Mouse (Mus musculus): Measurements from ENCODE around the gene Mars2.

Mars2 gene

GRCm38 (mm10) chr1:55223026-55223425, 14.0 kb upstream of the Mars2 start:
- DNase-seq (ENCODE audit: low spot score in 2 of 2), result no peak

DNA sequence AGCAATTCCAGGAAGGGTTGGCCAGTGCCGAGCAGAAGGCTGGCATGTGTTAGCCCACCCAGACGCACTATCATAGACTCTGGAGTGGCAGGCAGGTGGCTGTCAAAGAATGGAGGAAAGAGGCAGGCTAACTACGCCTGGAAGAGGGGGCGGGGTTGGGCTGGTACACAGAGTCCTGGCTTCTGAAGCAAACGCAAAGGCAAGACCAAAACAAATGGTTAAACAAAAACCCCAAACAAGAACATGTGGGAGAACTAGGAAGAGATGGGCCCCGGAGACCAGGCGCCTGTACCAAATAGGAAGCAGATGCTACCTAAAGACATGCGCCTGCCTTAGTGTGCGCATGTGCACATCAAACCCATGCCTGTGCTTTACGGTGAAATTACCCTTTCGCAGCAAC, 12.9 kb upstream of the Mars2 start:
- no peak for DNase-seq (ENCODE audit: low spot score in 2 of 2)

DNA sequence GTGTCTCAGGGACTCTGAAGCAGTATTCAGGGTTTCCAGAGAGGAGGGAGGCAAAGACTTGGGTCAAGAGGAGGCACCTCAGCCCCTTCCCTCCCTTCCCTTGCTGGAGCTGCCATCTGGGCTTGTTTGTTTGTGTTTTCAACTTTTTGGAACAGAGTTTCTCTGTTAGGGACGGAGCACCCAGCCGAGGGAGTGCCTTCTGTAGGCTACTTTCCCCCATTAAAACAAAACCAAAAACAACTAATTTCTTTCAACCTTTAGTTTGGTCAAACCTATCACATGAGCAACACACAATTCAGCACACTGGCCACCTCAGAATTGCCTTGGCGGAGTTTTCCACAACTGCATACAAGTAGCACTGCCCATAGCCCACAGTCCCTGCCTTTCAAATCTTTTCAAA, 11.6 kb upstream of the Mars2 start:
- no peak for DNase-seq (ENCODE audit: low spot score in 2 of 2)

DNA sequence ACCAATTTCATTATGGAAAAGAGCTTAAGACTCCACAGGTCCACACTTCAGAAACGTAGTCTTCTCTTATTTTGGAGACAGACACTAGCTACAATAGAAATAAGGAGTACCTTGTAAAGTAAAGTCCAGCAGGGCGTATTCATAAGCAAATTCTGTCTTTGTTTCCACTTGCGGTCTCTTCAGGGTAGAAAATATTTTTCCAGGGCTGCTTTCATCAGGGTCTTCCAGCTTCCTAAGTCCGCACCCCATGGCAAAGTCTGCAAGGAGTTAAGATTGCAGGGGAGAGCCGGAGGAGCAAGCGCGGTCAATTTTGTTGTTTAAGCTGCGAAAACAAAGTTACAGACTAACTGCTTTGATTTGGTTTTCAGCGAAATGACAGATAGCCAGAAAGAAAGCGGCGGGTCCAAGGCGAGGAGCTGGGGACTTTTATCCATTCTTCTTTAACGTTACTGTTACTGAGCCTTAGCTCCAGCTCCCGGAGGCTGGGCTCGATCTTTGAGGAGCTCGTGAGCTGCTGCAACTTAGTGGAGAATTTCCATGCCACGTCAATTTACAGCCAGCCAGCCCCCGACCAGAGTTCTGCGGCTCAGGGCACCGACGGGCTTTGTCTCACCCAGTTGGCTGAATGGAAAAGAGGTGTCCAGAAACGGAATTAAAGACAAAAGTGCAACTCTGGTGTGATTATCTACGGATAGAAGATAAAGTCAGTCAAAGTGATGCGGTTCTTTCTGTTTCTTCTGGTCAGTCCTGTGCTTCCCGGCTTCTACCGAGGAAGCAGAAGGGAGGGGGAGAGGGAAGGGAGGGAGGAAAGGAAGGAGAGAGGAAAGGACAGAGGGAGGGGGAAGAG, 10.7 kb upstream of the Mars2 start, which contains the start of gene Rftn2:
TSS of gene Rftn2 (minus strand) at position 772 of the 847 bp plus-strand sequence.
- DNase-seq (ENCODE audit: low spot score in 2 of 2), result no peak

GRCm38 (mm10) chr1:55227376-55227775, 9.6 kb upstream of the Mars2 start:
- no peak for DNase-seq (ENCODE audit: low spot score in 2 of 2)

DNA sequence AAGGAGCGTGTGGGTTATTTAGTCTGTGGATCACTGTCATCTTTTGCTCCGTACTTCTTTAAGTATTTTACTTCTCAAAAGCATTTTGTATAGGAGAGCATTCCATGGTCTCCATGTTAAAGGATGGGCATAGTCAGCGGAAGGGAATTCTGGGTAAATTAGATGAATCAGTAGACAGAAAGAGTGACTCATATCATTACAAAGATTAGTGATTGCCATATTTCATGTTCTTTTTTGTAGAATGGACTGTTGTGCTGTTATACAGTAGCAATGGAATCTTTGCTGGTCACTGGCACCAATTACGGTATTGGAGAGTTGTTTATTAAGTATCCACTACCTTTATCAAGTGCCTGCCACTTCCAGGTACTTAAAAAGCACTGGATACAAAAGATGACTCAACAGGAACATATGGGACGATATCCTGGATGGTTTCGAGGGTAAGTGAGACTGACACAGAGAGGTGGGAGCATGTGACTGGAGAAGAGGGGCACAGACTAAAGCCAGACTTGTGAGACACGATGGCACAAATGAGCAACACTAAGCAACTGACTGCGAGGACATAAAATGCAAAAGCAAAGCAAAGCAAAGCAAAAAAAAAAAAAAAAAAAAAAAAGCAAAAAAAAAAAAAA, 8.6 kb upstream of the Mars2 start:
- no peak for DNase-seq (ENCODE audit: low spot score in 2 of 2)

DNA sequence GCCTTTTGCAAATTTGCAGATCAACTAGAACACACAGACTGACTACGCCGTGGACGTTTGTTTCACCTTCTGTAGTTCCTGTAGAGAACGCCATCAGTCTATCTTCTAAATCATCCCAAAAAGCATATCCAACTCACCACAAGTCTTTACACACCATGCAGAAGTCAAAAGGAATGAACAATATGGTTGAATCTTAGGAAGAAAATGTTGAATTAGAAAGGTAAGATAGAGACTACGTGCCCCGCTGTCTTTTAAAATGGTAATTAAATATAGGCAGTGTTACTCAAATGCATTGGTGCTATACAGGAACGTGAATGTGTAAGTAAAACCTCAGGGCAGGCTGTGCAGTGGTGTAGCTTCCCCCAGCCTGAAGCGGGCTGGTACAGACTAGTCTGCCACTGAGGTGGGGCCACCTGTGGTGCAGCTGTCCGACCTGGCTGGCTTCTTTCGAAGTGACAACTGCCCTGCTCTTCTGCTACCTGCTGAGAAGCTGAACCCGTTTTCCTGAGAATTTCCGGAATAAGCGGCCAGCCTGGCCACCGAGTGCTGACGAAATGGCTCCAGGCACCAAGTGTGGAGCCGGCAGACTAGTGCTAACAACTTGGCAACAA, 2.0 kb upstream of the Mars2 start:
- no peak for DNase-seq (ENCODE audit: low spot score in 2 of 2)

DNA sequence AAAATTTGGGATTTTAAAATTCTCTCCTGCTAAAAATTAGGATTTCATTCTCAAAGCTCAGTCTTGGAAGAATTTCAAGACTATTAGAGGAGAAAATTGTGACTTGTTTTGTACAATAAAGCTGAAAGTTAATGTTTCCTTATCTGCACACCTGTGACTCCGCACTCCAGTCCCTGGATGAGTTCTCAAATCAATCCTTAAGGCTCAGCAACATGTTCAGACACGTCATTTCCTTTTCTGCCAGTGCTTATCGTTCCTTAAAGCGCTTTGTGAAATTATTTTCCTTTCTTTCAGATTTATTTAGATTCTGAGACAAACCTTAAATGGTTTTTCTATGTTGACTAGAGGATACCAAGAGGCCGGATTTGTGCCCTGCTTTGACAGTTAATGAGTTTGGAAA, 490 bp upstream of the Mars2 start:
- no peak for DNase-seq (ENCODE audit: low spot score in 2 of 2)

DNA sequence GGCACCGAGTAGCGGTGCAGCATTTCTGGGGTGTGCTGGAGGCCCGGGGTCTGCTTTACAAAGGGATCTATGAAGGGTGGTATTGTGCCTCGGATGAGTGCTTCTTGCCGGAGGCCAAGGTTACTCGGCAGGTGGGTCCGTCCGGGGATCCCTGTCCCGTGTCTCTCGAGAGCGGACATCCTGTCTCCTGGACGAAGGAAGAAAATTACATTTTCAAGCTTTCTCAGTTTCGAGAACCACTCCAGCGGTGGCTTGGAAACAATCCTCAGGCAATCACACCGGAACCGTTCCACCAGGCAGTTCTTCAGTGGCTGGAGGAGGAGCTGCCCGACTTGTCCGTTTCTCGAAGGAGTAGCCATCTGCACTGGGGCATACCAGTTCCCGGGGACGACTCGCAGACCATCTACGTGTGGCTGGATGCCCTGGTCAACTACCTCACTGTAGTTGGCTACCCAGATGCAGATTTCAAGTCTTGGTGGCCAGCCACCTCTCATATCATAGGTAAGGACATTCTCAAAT, 725 bp downstream of the Mars2 start:
- DNase-seq (ENCODE audit: low spot score in 2 of 2), result no peak

DNA sequence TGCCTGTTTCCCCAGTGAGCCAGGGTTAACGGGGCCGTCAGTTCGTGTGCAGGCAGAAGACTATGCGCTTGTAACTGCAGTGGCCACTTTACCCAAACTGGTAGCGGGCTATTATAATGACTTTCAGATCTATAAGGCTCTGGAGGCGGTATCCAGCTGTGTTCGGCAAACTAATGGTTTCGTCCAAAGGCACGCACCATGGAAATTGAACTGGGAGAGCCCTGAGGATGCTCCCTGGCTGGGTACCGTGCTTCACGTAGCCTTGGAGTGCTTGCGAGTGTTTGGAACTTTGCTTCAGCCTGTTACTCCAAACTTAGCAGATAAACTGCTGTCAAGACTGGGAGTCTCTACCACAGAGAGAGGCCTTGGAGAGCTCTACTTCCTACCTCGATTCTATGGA, 1.5 kb downstream of the Mars2 start:
- no peak for DNase-seq (ENCODE audit: low spot score in 2 of 2)

- DNase-seq (ENCODE audit: low spot score in 2 of 2), result peak in 1 of 2 experiments; percentile 36
Measured at GRCm38 (mm10) chr1:55239237-55239636, 2.3 kb downstream of the Mars2 start.

- no peak for DNase-seq (ENCODE audit: low spot score in 2 of 2)
Measured at GRCm38 (mm10) chr1:55246374-55246773, 9.4 kb downstream of the Mars2 start.

- DNase-seq (ENCODE audit: low spot score in 2 of 2), result no peak
Measured at GRCm38 (mm10) chr1:55264385-55264784, 27.4 kb downstream of the Mars2 start.

GRCm38 (mm10) chr1:55265447-55265846, 28.5 kb downstream of the Mars2 start:
- DNase-seq (ENCODE audit: low spot score in 2 of 2), result no peak

DNA sequence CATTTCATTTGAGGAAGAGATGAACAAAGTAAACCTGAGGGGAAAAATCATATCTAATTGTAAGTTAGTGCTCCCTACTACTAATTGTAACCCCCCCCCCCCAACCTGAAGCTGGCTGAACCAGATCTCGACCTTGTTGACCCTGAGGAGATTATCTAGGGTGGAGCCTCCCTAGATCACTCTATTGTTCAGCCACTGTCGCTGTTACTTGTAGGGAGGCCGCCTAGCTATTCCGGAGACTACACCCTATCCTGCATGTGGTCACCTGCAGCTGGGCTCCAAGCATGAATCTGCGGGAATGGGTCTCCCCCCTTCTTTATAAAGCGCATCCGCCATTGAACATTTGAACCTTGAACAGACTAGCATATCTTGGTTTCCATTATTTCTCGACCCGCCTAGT, 42.1 kb downstream of the Mars2 start:
- no peak for DNase-seq (ENCODE audit: low spot score in 2 of 2)

Data from right cerebral cortex, postnatal 36 days (tissue).